Mouse (Mus musculus) cerebellum, adult (tissue): ENCODE results near the gene Itga5.
A peak's percentile ranks its signal among the peaks of the same experiment; 100 is the strongest.

Source experiments
- ATAC-seq: cut with Nextera tagmentation; 2 replicates; pipeline ENCODE4 v1.9.2; 2017; ENCODE audit warnings: mild to moderate bottlenecking, moderate library complexity, mixed read lengths; ENCODE audit not compliant: insufficient number of reproducible peaks, low FRiP score, low TSS enrichment

The Itga5 gene

DNA sequence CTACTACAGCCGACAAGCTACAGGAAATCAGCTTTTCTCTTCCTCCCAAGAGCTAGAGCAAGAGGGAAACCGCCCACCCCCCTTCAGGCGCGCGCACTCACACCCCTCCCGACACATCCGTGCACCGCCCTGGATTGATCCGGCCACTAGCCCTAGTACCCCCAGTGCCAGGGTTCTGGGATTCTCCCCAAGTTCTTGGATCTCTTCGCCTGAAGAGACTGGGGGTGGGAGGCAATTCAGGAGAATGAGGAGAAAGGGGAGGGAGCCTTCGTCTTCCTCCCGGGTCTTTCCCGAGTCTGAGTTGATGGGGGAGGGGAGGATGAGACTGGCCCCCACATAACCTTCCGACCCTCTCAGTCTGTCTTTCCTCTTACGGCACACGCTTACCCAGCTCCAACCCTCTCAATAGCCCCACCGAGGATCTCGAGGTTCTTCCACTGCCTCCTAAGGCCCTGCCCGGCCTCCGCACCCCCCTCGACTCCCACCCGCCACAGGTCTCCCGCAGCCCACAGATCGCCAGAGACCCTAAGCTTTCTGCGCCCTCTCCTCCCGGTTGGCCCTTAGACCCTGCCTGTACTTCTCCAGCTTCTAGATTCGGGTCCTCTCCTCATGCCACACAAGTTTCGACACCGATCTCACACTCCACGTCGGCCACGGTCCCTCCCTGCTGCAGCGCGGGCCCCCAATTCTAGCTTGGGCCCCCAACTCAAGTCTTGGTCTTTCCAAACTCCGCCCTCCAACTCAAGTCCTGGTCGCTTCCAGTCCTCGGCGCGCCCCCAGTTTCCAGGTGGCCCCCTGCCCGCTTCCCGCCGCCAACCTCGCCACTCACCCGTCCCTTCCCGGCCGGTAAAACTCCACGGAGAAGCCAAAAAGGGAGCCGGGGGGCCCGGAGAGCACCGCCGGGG is 840 bp downstream of the Itga5 start:
- no peak for ATAC-seq

DNA sequence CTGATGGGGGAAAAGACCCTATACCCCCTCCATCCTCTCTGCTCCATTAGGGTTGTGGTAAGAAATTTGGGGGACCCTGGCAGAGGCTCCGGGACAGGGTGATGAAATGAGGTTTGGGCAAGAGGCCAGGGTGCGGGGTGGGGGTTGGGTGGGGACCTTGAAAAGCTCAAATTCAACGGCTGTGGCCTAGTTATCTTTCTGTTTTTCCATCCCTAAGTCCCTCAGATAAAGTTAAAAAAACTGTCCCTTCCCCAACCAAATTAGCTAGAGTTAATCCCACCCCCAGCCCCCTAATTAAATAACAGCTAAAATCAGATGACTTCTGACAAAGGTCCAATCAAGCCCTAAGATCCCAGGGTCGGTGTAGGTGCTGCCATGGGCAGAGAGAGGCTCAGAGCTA is 1.8 kb downstream of the Itga5 start:
- no peak for ATAC-seq

DNA sequence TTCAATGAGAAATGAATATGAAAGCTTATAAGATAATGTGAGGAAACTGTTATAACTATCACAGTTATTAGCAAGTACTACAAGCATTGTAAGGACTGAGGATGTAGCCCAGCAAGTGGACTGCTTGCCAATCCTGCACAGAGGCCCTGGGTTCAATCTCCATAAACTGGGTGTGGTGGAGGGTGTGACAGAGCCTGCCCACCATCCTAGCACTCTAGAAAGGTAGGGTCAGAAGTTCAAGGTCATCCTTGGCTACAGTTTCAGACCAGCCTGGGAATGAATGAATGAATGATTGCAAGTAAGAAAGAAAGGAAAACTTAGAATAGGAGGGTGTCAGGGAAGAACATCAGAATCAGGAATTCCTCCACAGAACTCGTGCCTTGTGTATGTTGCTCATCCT is 2.8 kb downstream of the Itga5 start:
- no peak for ATAC-seq

DNA sequence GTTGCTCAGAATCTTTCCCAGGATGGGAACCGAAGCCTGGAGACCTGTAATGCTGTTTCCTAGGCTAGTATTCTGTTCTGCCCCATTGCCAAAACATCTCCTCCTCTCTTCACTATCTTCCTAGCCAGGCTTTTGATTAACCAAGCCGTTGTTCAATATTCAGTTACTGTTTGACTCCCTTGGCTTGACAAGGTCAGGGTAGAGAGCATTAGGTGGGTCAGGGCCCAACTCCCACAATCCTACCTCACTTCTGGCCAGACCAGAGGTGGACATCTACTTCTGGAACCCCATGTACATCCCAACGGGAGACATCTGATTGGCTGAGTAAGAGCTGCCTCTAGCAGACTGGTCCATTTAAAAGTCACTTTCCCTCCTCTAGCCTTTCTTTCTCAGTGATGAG is 3.6 kb downstream of the Itga5 start:
- ATAC-seq: no peak

DNA sequence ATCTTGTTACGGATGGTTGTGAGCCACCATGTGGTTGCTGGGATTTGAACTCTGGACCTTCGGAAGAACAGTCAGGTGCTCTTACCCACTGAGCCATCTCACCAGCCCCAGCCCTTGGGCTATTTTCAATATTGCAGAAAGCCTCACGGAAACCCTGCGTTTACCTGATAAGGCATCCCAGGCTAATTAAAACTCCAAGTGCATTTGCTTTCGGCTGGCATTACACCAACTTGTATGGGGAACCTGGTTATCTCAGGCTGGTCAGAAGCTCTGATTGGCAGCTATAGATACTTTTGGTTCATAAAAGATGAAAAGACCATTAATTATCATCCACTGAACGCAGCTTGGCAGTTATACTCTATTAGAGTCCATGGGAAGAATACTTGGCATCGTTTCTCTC is 4.2 kb downstream of the Itga5 start:
- no peak for ATAC-seq

DNA sequence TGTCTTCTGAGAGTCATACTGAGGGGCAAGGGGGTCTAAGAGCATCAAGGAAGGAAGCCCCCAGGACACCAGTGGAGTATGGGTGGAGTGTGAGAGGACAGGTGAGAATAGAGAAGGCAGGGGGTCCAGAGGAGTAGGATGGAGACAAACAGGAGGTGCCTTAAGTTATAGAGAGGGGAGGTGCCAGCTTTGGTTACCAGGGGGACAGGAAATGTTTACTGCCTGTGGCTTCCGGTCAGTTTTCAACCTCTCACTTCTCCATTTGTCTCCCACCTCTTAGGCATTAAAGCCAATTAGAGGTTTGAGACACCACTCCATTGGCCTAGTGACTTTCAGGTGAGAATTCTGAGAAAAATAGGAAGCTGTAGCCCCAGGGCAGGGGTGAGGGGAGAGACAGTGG is 5.3 kb downstream of the Itga5 start:
- ATAC-seq: no peak

DNA sequence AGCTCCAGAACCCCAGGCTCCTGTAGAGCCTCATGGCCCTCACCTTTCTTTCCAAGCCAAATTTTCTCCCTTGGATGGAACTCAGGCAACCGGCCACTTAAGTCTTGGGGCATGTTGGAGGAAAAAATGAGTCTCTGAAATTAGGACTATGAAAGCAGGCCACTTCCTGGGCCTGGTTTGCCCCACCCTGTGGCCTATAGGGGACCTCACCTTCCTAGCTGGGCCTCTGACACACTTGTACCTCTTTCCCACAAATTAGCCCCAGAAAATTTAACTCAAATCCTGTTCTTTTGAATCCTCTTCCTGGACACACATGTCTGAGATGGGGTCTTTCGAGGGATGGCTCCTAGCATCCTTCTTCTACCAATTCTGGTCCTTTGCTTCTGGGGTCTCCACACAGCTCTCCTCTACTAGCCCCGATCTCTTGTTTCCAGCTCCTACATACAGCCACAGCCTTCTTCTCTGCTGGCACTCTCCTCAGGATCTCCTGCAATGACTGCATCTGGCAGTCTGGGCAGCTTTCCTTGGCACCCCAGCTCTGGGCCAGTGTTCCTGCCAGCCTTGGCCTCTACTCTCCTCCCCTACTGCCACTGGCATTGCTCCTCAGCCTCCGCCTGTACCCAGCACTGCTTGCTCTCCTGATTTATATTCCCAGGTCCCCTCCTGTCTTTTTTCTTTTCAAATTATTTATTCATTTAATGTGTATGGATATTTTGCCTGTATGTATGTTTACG is 6.5 kb downstream of the Itga5 start:
- peak; percentile 89 for ATAC-seq

DNA sequence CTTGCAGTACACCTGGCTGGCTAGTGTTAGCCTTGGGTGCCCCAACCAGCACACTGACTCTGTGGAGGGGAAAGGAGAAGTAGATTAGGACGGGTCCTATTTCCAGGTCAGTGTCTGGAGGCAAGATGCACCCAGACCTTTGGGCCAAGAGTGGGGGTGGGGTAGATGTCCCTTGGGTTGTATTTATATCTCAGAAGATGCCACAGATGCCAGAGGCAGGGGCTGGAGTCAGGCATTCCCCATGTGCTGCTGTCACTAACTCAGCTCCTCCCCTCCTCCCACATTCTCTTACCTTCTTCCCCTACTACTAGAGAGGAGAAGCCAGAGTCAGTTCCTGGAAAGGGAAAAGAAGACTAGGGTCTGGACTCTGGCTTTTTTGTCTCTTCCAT is 7.4 kb downstream of the Itga5 start:
- ATAC-seq: no peak

DNA sequence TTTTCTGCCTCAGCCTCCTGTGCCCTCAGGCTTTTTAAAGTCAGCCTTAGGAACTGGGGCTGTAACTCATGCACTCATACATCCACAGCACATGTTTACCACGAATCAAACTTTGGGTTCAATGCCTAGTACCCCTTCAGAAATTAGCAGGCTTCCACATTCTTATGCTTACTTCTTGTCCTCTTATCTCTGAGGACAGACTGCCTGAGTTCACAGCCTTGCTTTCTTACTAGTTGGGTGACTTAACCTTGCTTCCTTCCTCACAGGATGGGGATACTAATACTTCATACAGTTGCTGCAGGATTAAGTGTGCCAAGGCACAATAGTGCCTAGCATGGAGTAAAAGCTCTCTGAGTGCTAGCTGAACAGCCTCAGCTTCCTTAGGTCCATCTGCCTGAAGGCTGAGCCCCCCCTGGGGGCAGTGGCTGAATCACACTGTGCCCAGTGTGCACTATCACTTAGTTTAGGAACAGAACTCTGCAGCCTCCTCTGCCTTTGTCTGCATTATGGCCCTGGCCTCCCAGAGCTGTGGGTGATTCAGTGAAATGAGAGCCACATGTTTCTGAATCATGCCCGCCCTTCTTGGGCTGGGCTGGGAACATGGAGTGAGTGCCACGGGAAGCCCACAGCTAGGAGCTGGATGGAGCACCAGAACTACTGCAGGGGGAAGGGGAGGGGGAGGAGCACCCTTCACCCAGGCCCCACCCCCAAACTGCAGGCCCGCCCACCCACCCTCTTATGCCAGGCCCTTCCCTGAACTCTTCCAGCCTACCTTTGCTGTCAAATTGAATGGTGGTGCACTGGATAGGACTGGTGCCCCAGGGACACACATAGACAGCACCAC is 8.1 kb downstream of the Itga5 start:
- ATAC-seq: no peak

DNA sequence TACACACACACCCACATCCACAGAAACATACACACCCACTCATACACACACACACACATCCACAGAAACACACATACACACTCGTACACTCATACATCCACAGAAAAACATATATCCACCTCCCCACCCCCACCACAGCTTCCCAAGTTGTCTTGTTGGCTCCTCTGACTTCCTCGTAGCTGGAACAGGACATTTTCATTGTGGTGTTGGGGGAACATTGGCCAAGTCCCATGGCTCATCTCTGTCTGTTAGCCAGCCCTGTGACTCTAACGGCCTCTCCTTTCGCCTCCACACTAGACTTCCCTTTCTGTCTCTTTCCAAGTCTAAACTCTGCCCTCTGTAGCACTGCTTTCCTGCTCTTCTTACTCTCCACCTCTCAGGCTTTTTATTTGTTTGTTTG is 8.7 kb downstream of the Itga5 start:
- ATAC-seq: no peak

DNA sequence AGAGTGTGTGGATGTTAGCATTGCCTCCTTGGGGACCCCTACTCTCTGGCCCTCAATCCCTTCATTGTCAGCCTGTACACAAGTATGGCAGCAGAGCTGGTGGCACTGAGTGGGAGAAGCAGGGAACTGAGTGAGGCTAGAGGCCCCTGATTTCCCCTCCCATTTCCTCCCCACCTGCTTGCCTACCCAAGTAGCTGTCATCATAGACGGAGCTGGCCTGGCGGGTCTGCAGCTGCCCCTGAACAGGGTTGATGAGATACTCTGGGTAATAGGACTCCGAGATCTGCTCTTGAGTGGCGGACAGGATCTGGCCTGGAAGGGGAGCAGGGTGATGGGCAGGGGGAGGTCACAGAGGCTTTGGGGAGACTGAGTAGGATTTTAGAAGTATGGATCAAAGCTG is 10.4 kb downstream of the Itga5 start:
- ATAC-seq: no peak

DNA sequence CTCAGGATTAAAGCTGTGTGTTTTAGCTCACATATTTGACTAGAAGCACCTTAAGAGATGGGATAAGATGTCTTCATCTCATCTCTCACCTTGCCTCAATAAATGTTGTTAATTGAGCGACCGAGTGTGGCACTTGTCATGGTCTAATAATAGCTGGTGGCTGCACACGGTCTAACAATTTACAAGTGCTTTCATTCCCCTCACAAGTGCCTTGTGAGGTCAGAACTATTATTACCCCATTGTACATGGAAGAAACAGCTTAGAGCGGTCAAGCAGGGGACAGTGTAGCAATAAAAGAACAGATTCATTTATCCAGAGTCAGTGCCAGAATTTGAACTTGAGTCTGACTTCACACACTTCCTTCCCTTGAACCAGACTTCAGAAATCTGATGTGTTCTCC is 11.1 kb downstream of the Itga5 start:
- no peak for ATAC-seq

DNA sequence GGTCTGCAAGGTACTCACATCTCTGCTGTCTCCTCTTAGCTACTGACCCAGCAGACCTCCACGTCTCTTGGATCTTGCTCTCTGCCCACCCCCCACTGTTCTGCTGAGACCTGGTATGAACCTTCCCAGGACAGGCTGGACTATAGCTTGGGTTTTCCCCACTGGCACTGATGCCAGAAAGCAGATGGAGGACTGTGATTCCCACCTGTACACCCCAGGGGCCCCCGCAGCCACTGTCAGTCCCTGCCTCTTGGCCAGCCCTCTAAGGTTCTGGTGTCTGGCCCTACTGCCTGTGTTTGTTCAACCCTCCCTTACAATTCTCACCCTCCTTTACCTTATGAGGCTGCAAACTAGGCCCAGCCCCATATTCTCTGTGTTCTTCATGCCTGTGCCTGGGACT is 11.9 kb downstream of the Itga5 start:
- ATAC-seq: peak; percentile 54; the same call in 1 of the 2 replicates

DNA sequence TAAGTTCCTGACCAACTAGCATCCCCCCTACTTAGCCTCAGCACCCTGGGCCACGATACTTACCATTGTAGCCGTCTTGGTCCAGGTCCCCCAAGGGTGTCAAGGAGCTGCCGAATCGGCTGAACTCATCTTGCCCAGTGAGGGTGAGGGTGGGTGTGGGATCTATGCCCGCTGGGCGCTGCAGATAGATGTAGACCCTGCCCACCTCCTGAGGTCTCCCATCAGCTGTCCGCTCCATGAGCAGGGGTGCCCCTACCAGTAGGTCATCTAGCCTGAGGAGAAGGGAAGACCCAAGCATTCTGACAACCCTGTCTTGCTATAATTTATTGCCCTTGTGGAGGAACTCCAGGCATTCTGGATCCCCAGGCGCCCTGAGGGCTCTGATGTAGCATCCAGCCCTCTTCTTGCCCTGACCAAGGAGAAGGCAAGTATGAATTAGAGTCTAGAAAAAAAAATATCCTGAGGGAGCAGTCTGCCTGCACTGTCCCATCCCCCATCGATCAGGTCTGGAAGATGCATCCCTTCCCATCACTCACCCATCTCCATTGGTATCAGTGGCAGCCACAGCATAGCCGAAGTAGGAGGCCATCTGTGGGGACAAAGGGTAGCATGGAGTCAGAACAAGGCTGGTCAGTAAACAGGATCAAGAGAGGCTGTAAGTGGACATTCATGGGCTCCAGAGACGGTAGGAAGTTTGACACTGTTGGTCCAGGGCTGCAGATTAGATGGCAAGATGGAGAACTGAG is 12.9 kb downstream of the Itga5 start:
- no peak for ATAC-seq

DNA sequence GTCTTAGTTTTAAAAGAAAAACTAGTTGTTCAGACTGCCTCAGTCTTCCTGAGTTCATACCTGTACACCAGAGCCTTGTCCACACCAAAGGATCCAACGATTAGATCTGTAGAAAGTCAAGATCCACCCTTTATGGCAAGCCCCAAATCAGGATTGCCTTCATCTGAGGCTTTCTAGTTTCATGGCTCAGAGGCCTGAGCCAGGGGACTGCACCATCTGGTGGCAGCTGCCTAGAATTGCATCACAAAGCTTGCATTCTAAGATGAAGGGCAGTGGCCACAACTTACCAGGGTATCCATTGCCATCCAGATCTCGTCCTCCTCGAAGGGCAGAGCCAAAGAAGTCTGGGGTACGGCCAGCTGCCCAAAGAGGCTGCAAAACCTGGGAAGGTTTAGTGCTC is 13.7 kb downstream of the Itga5 start:
- no peak for ATAC-seq

DNA sequence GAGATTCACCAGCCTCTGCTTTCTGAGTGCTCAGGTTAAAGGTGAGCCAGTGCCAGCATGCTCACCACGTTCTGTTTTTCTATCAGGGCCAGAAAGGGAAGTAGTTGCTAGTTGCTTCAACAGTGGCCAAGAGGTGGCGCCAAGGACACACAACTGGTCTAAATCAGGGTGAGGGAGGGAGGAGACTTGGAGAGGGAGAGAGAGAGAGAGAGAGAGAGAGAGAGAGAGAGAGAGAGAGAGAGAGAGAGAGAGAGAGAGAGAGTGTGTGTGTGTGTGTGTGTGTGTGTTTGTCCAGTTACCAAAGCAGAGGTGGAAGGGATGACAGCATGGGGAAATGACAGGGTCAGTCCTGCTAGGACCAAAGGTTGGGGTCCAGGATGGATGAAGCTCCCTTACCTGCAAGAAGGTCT is 19.3 kb downstream of the Itga5 start:
- no peak for ATAC-seq

DNA sequence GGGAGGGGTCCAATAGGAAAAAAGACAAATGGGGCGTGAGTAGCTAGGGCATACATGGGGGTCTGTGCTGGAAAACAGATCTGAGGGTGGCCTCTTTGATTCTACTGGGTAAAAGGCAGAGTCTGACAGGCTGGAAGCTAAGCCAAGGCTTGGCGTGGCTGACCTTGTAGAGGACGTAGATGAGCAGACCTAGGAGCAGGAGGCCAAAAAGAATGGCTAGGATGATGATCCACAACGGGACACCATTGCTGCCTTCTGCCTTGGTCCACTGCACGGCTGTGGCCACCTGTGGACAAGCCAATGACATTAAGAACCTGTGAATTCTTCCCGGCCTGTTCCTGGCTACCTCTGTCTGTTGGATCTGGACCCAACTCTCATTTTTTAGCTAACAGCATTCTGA is 20.8 kb downstream of the Itga5 start:
- no peak for ATAC-seq

DNA sequence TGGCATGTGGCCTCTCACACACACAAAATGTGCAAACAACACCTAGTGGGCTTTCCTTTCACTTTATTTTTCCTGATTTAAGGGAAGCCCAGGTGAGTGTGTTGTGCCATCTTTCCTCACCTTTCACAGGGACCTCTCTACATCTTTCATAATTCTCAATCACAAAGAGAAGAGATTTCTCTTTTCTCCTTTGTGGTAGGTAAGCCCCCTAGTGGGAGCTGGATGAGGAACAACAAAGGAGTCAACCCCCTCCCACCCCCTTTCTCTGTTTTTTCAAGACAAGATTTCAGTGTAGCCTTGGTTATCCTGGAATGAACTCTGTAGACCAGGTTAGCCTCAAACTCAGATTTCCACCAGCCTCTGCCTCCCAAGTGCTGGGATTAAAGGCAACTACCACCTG is 23.0 kb downstream of the Itga5 start:
- no peak for ATAC-seq

DNA sequence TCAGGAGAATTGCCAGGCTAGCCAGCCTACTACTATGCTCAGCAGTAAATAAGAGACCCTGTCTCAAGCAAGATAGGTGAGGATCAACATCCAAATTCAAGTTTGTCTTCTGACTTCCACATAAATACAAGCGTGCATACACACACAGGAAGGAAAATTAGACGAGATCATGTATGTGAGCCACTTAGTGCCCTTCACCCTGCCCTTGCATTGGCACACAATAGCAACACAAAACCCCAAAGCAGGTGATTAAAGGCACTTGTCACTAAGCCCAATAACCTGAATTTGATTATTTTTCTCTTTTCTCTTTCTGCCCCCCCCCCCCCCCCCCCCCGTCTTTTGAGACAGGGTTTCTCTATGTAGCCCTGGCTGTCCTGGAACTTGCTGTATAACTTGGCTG is 23.6 kb downstream of the Itga5 start:
- no peak for ATAC-seq

DNA sequence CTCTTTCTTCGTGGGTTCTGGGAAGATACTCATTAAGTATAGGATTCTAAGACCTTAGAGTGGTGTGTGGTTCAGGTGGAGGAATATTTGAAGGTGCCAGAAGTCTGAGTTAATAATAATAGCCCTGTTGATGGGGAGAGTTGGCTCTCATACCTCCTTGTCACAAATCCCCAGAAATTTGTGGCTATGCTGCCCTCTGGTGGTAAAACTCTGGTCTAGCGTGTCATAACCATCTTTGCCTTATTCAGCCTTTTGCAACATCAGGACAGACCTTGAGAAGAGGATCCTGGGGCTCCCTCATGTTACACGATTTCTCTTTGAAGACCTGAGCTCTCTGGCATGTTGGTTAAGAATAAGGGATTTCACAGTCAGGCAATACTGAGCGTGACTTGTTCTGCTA is 24.1 kb downstream of the Itga5 start:
- no peak for ATAC-seq
